Mouse (Mus musculus) hindbrain, embryonic 13.5 days (tissue): ENCODE results near the gene Gm6502. TPM values are rescaled to one million over a fixed set of nuclear protein-coding genes. Genes with fewer than 3 reads are reported as not detected.
"Not testable (repeated sequence)": the region's sequence is repeated elsewhere in the genome, so short reads cannot be mapped to it uniquely, and the experiment has no call there.

Experiments used
- ATAC-seq: fragments of 200-750 bp; cut with Nextera tagmentation; 2 replicates; pipeline ENCODE4 v1.8.0; 2017; ENCODE audit warnings: moderate TSS enrichment; ENCODE audit not compliant: low FRiP score
- H3K27ac ChIP-seq: fragments of 300-500 bp; sonication (generic); 2 replicates; pipeline ENCODE4 v1.5.1; 2015; ENCODE audit warnings: inconsistent platforms, mild to moderate bottlenecking, moderate library complexity
- H3K27me3 ChIP-seq: fragments of 300-500 bp; sonication (generic); 2 replicates; pipeline ENCODE4 v1.6.1; 2015; ENCODE audit warnings: mild to moderate bottlenecking, inconsistent platforms
- H3K36me3 ChIP-seq: fragments of 300-500 bp; sonication (generic); 2 replicates; pipeline ENCODE4 v1.6.1; 2015; ENCODE audit warnings: mild to moderate bottlenecking, inconsistent platforms
- H3K4me1 ChIP-seq: fragments of 300-500 bp; sonication (generic); replicated peaks from 2 replicates; pipeline ENCODE4 v1.6.1; 2015; ENCODE audit warnings: inconsistent platforms
- H3K4me2 ChIP-seq: fragments of 300-500 bp; sonication (generic); 2 replicates; pipeline ENCODE4 v1.6.1; 2015; ENCODE audit warnings: inconsistent platforms, mild to moderate bottlenecking, moderate library complexity
- H3K4me3 ChIP-seq: fragments of 300-500 bp; sonication (generic); 2 replicates; pipeline ENCODE4 v1.5.1; 2015; ENCODE audit warnings: mild to moderate bottlenecking, inconsistent platforms
- H3K9ac ChIP-seq: fragments of 300-500 bp; sonication (generic); 2 replicates; pipeline ENCODE4 v1.6.1; 2015; ENCODE audit warnings: mild to moderate bottlenecking, inconsistent platforms
- H3K9me3 ChIP-seq: fragments of 300-500 bp; sonication (generic); 2 replicates; pipeline ENCODE4 v1.6.1; 2016; ENCODE audit warnings: inconsistent platforms
- WGBS: fragments of 180-500 bp; shearing (Covaris S2); methylation state at CpG from one replicate; pipeline ENCODE4 v1.1.7; 2015; 5-methylcytosine and 5-hydroxymethylcytosine counted together
- polyA plus RNA-seq: library from polyadenylated mRNA; unstranded; fragments of >200 nt; fragmentation: Nextera tagmentation; extraction: Ambion mirVana; gene quantifications from 2 replicates; pipeline ENCODE4 v1.2.1, GENCODE M21; 2015

Gene Gm6502
- polyA plus RNA-seq = not detected in 2 replicates

DNA sequence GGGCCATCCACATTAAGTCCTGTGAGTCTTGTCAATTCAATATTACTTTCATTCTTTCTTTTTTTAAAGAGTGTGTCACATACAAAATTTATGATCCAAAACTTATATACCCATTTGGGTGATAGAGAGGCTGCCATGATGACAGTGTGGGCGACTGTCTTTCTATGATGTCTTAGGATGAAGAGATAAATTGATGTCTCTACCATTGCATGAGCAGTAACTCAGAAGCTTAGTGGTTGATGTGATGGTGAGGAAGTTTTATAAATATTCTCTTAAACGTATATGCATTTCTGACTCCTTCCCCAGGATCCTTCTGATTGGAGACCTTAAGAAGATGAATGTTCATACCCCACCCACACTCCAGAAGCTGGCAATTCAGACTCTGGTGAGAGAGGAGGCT is at the start of gene Gm6502:
TSS of gene Gm6502 (plus strand) at position 301 of the 400 bp plus-strand sequence.
- H3K4me2 ChIP-seq, H3K27me3 ChIP-seq, H3K27ac ChIP-seq, H3K36me3 ChIP-seq, H3K9me3 ChIP-seq, H3K4me3 ChIP-seq, H3K9ac ChIP-seq, H3K4me1 ChIP-seq, ATAC-seq: not testable (repeated sequence)
- no CpG with 5 or more reads among the region's 2 CpGs for WGBS

DNA sequence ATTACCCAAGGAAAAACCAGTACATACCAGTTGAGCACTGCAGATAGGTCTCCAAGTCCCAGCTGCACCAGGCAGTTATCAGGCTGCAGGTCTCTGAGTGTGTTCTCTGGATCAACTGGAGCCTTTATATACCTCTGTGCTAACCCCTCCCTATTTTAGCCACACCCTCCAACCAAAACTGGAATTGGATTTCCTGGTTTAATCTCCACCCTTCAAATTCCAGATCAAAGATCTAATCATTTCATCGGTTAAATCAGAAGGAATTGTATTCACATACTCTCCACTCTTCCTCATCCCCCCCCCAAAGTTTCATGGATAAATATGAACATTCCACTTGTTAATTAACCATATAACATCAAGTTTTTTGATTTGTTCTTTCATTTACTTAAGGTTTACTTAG is 7.5 kb upstream of the Gm6502 start, which contains the start of gene A430089I19Rik:
TSS of gene A430089I19Rik (minus strand) at position 101 of the 400 bp plus-strand sequence.
- not testable (repeated sequence) for H3K4me1 ChIP-seq, H3K9me3 ChIP-seq, ATAC-seq, H3K9ac ChIP-seq, H3K27me3 ChIP-seq, H3K4me3 ChIP-seq, H3K27ac ChIP-seq, H3K4me2 ChIP-seq, H3K36me3 ChIP-seq
- WGBS = 85% methylated on average over 1 of the region's 1 CpGs

DNA sequence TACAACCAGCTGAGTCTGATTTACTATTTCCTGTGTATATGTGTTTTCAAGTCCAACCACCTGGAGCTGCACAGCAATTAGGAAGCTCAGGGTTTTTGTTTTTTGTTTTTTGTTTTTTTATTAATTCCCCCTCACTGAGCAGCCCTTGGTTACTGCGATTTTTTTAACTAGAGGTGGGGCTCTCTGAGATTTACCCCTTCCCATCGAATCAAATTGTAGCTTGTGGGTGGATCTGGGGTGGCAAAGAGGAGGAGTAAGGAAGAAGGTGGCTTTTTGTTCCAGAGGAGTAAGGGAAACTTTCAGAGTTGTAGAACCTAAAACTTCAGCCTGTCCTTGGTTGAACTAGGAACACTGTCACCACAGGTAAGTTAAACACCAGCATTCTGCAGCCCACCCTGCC is 25.2 kb downstream of the Gm6502 start, which contains the start of gene AA792892:
TSS of gene AA792892 (plus strand) at position 301 of the 400 bp plus-strand sequence.
- not testable (repeated sequence) for H3K4me2 ChIP-seq, H3K27me3 ChIP-seq, ATAC-seq, H3K27ac ChIP-seq, H3K4me1 ChIP-seq, H3K4me3 ChIP-seq, H3K9me3 ChIP-seq, H3K9ac ChIP-seq, H3K36me3 ChIP-seq
- WGBS = no CpG with 5 or more reads among the region's 2 CpGs

Other genes starting within 250 kb of the Gm6502 start
- gene BC061212, start 243.9 kb upstream of the Gm6502 start, polyA plus RNA-seq = not detected in 2 replicates
- not detected in 2 replicates for gene Gm6351, start 238.1 kb upstream of the Gm6502 start, polyA plus RNA-seq
- gene Gm3106, start 96.4 kb upstream of the Gm6502 start, polyA plus RNA-seq = not detected in 2 replicates
- not detected in 2 replicates for gene A430089I19Rik, start 7.6 kb upstream of the Gm6502 start, polyA plus RNA-seq
- not detected in 2 replicates for gene AA792892, start 25.3 kb downstream of the Gm6502 start, polyA plus RNA-seq
- gene Gm7682, start 131.3 kb downstream of the Gm6502 start, polyA plus RNA-seq = not detected in 2 replicates
- gene Gm3139, start 211.9 kb downstream of the Gm6502 start, polyA plus RNA-seq = not detected in 2 replicates